Mouse (Mus musculus) erythroid progenitor cell, adult 5-6 weeks (primary cell): ENCODE data around the gene Skint4. TPM values are rescaled to one million over a fixed set of nuclear protein-coding genes. Genes with fewer than 3 reads are reported as not detected.

ENCODE experiments used
- ATAC-seq: replicated peaks from 2 replicates; pipeline ENCODE4 v1.8.0; 2016; ENCODE audit warnings: moderate number of reproducible peaks, mild to moderate bottlenecking, moderate TSS enrichment, inconsistent platforms; ENCODE audit not compliant: poor library complexity, low FRiP score, severe bottlenecking
- total RNA-seq, 2 experiments: library from RNA; stranded (forward) in 1 of 2; stranded (reverse) in 1 of 2; fragments of 150-400 nt in 1 of 2; fragments of 186-747, 209-891 nt in 1 of 2; gene quantifications; 2 replicates each; pipeline versions ENCODE4 v1.2.3 to v1.2.4; 2015 to 2017; ENCODE audit warnings: low replicate concordance in 2 of 2

The Skint4 gene
- not detected in 2 replicates for total RNA-seq (2015; ENCODE audit: low replicate concordance)
- not detected in 2 replicates for total RNA-seq (2017; ENCODE audit: low replicate concordance)

GRCm38 (mm10) chr4:112071716-112072115 is at the start of gene Skint4:
Gene Skint4, plus strand, starts transcription at chr4:112072016.
- no peak for ATAC-seq

Other genes with a start within 250 kb of the Skint4 start
- not detected in 2 replicates for gene Slc5a9, start 169.1 kb upstream of the Skint4 start, total RNA-seq (2015; ENCODE audit: low replicate concordance)
- not detected in 2 replicates for gene Slc5a9, start 169.1 kb upstream of the Skint4 start, total RNA-seq (2017; ENCODE audit: low replicate concordance)
- gene Skint8, start 152.6 kb upstream of the Skint4 start, total RNA-seq (2015; ENCODE audit: low replicate concordance): not detected in 2 replicates
- gene Skint8, start 152.6 kb upstream of the Skint4 start, total RNA-seq (2017; ENCODE audit: low replicate concordance): not detected in 2 replicates
- gene Skint7, start 99.1 kb upstream of the Skint4 start, total RNA-seq (2015; ENCODE audit: low replicate concordance): not detected in 2 replicates
- gene Skint7, start 99.1 kb upstream of the Skint4 start, total RNA-seq (2017; ENCODE audit: low replicate concordance): not detected in 2 replicates
- gene Skint1, start 65.7 kb upstream of the Skint4 start, total RNA-seq (2015; ENCODE audit: low replicate concordance): not detected in 2 replicates
- gene Skint1, start 65.7 kb upstream of the Skint4 start, total RNA-seq (2017; ENCODE audit: low replicate concordance): not detected in 2 replicates
- gene Skint3, start 160.2 kb downstream of the Skint4 start, total RNA-seq (2015; ENCODE audit: low replicate concordance): 1.1 TPM in 1 of 2 replicates, not detected in the other
- gene Skint3, start 160.2 kb downstream of the Skint4 start, total RNA-seq (2017; ENCODE audit: low replicate concordance): 0.26 TPM in 1 of 2 replicates, not detected in the other